Mouse (Mus musculus) brain, embryonic 14.5 days (tissue): ENCODE measurements around the gene Hist1h2bb.

ENCODE experiments used
- CTCF ChIP-seq: fragments of 200-500 bp; IDR thresholded peaks from 2 replicates; pipeline ENCODE4 v1.5.1; 2012; ENCODE audit warnings: inconsistent platforms, mild to moderate bottlenecking, moderate library complexity, borderline replicate concordance; ENCODE audit not compliant: insufficient read depth, insufficient read length; ENCODE audit errors: extremely low read depth
- POLR2A ChIP-seq: fragments of 200-500 bp; IDR thresholded peaks from 2 replicates; pipeline ENCODE4 v1.6.1; 2012; ENCODE audit warnings: mild to moderate bottlenecking, inconsistent platforms, borderline replicate concordance; ENCODE audit not compliant: poor library complexity, insufficient read depth, insufficient read length, severe bottlenecking; ENCODE audit errors: extremely low read depth

DNA sequence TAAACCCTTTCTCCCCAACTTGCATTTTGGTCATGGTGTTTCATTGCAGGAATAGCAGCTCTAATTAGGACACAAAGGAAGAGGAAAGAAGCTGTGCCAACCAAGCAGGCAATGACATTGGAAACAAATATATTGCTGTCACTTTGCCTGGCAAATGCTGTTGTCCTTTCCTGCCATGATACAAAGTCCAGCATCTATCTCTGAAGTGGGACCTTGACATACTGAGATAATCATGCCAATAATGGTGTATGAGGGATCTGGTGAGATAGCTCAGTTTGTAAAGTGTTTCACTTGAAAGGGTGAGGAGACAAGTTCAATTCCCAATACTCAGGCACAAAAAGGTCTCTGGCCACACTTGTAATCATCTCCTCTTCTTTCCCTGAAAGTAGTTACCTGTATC lies 20.2 kb downstream of the Hist1h2bb start:
- TF ChIP-seq POLR2A: no peak
- no peak for TF ChIP-seq CTCF
